Mouse (Mus musculus) cerebellum, adult 2 months (tissue): Measurements from ENCODE around the gene Syt17. TPM values are rescaled to one million over a fixed set of nuclear protein-coding genes. Genes with fewer than 3 reads are reported as not detected.

Experiments
- DNase-seq, 2 experiments: peaks; one replicate each; pipeline ENCODE4 v3.0.0; 2021
- H3K27ac ChIP-seq: fragments of 200-500 bp; 2 replicates; pipeline ENCODE4 v1.5.1; 2012; ENCODE audit warnings: low read length, control low read depth, inconsistent platforms; ENCODE audit not compliant: insufficient read depth
- H3K27me3 ChIP-seq: fragments of 200-500 bp; 2 replicates; pipeline ENCODE4 v1.6.1; 2012; ENCODE audit warnings: inconsistent platforms, mild to moderate bottlenecking, low read length, moderate library complexity; ENCODE audit not compliant: control insufficient read depth, insufficient read depth
- H3K4me1 ChIP-seq: fragments of 200-500 bp; 2 replicates; pipeline ENCODE4 v1.6.1; 2011; ENCODE audit warnings: low read length; ENCODE audit not compliant: control insufficient read depth, insufficient read depth
- H3K4me3 ChIP-seq: fragments of 200-500 bp; replicated peaks from 2 replicates; pipeline ENCODE3; 2011; ENCODE audit warnings: mild to moderate bottlenecking, low read depth, low read length, control low read depth; ENCODE audit not compliant: insufficient read depth
- CTCF ChIP-seq: fragments of 200-500 bp; IDR thresholded peaks from 2 replicates; pipeline ENCODE4 v1.5.1; 2011; ENCODE audit warnings: low read depth, mild to moderate bottlenecking, control low read depth, low read length, moderate library complexity, borderline replicate concordance; ENCODE audit not compliant: insufficient read depth
- POLR2A ChIP-seq: fragments of 200-500 bp; IDR thresholded peaks from 2 replicates; pipeline ENCODE4 v1.6.1; 2011; ENCODE audit warnings: low read length, control low read depth, borderline replicate concordance; ENCODE audit not compliant: insufficient read depth
- WGBS: fragments of 180-500 bp; shearing (Covaris S2); methylation state at CpG from one replicate; pipeline ENCODE4 v1.1.7; 2018; 5-methylcytosine and 5-hydroxymethylcytosine counted together
- polyA plus RNA-seq: library from polyadenylated mRNA; depleted of rRNA; stranded (reverse); fragments of >200 nt; gene quantifications from 2 replicates; pipeline ENCODE4 v1.2.3, GENCODE M21; 2012; rRNA removed

Syt17 gene
- 9.7 and 10.3 TPM in 2 replicates for polyA plus RNA-seq

DNA sequence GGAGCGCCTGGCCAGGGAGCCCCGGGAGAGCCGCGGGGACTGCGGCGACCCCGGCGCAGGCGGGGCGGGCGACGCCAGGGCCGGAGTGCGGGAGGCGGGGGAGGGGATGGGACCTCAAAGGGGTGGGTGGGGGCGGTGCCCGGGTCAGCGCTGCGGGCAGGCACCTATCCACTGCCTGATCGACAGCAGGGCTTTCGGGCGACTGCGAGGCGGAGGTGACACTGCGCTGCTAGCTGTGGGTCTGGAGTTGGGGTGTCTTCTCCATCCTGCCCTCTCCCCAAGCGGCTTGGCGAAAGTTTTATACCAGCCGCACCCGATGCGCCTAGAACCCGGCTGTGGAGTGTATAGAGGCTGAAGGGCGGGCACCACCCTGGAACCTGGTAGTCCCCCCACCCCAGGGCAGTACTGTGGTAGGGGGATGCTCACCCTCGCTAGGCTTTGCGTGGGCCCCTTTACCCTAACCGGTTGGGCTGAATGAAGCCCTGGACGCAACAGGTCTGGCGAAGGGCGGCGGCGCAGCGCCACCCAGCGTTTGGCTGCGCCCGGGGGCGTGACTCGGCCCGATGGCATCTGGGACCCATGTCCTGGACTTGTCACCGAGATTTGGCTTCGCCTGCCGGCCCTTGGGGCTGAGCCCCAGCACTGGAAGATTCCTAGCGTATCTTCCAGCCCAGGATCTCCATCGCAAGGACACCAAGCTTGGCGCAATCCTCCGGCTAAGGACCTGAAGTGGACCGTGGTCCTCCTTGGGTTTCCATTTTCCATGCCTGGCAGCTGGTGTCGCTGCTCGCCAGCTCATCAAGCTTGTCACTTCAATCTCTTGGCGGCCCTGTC is at the start of gene Syt17:
Gene Syt17, minus strand, starts transcription at position 89 of the 834 bp plus-strand sequence.
- H3K4me3 ChIP-seq = peak within 1 kb of the TSS; percentile 47
- DNase-seq = peak; percentile 39 to 58
- H3K27me3 ChIP-seq = peaks cover 7% of the 10 kb centered on the region; the same call in 1 of the 2 replicates
- under 1% methylated on average over 58 of the region's 58 CpGs for WGBS
- H3K4me1 ChIP-seq = 0 out of 2 replicates have a peak, but pooled peaks cover 3% of the 10 kb centered on the region
- no peak within 1 kb of the TSS for H3K27ac ChIP-seq
- peak; percentile 37 for TF ChIP-seq CTCF
- TF ChIP-seq POLR2A = no peak

DNA sequence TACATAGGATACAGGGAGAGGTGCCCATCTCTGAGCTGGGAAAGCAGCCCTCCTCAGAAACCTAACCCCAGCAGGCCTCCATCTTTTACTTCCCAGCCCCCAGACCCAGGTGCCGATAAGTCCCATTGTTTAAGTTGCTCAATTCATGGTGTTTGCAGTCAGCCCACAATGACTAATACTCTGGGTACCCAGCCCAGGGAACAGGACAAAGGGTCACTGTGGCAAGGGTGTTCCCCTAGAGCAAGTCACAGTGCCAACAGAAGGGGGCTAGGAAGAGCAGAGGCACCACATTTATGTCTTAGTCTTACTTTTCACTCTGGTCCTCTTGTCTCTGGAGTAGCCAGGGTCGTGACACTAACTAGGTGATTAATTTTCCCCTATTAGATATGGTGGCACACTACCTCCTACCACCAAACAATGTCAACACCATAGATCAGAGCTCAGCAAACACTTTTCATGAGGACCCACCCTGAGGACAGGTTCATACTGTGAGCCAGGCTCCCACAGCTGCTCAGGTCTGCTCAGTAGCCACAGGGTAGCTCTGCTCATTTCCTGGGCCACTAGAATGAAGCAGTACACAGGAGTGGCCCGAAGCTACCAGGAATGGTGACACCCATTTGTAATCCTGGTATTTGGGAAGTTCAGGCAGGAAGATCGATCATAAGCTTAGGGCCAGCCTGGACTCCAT is 47.0 kb upstream of the Syt17 start:
- H3K4me3 ChIP-seq = no peak overlapping the region
- no peak for TF ChIP-seq POLR2A
- no peak for TF ChIP-seq CTCF
- H3K27me3 ChIP-seq = peaks cover 3% of the 10 kb centered on the region; the same call in 1 of the 2 replicates
- DNase-seq = no peak
- no peak overlapping the region for H3K27ac ChIP-seq
- H3K4me1 ChIP-seq = no peaks in the 10 kb centered on the region
- WGBS = 73% methylated on average over 4 of the region's 4 CpGs

DNA sequence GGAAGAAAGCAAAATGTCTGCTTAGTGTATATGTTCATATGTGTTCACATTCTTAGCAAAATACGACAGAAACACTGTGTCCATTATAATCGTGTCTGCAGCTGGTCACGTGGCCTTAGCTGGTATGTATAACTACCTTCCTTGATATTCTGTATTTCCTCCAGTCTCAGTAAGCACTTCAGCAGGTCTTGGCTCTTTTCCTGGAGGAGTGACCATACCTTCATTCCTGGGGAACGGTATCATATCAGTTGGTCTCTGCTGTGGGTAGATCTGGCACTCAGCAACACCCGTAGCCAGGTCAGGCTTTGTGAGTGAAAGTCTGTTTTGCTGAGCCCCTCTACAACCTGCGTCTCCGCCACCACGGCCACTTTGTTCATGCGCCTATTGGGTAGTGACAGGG is 45.9 kb upstream of the Syt17 start:
- no peak for DNase-seq
- Histone ChIP-seq H3K4me1 (no peaks in the 10 kb centered on the region), H3K4me3 (no peak overlapping the region), H3K27me3 (peaks cover 3% of the 10 kb centered on the region; the same call in 1 of the 2 replicates), H3K27ac (no peak overlapping the region)
- no peak for TF ChIP-seq POLR2A
- no peak for TF ChIP-seq CTCF
- 89% methylated on average over 9 of the region's 9 CpGs for WGBS

DNA sequence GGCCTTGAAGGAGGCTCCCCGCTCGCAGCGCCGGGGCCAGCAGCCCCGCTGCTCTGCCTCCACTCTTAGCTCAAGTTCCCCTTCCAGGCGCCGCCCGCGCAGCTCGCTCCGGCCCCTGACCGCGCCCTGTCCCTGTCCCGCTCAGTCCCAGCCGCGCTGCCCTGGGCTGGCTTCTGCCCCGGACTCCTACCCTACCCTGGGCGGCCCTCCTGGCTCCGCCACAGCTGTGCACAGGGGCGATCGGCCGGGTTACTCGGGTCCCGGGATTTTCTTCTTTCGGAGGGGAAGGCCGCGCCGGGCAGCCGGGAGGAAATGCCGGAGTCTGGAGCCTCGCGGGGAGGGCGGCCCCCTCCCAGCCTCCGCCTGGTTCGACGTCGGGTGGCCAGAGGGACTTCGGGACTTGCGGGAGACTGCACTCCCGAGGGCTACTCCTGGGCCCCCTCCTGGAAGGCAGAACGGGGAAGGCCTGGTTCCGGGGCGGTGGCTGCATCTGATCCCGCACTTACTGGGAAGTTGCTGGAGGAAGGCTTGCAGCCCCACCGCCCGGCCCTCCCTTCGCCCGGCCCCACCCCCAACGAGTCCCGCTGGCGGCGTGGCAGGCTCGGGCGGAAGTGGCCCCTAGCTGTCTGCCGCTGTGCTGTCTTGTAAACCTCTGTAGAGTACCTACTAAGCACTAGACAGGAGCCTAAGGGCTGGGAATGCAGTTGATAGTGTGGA is 43.6 kb upstream of the Syt17 start, which contains the start of gene Itpripl2:
Gene Itpripl2, minus strand, starts transcription at position 545 of the 717 bp plus-strand sequence.
- peak within 1 kb of the TSS; percentile 31; the same call in 1 of the 2 replicates for H3K27ac ChIP-seq
- peaks cover 3% of the 10 kb centered on the region; the same call in 1 of the 2 replicates for H3K27me3 ChIP-seq
- under 1% methylated on average over 55 of the region's 55 CpGs for WGBS
- H3K4me3 ChIP-seq = no peak within 1 kb of the TSS
- peak in 1 of 2 experiments; percentile 10 for DNase-seq
- no peak for TF ChIP-seq CTCF
- H3K4me1 ChIP-seq = no peaks in the 10 kb centered on the region

DNA sequence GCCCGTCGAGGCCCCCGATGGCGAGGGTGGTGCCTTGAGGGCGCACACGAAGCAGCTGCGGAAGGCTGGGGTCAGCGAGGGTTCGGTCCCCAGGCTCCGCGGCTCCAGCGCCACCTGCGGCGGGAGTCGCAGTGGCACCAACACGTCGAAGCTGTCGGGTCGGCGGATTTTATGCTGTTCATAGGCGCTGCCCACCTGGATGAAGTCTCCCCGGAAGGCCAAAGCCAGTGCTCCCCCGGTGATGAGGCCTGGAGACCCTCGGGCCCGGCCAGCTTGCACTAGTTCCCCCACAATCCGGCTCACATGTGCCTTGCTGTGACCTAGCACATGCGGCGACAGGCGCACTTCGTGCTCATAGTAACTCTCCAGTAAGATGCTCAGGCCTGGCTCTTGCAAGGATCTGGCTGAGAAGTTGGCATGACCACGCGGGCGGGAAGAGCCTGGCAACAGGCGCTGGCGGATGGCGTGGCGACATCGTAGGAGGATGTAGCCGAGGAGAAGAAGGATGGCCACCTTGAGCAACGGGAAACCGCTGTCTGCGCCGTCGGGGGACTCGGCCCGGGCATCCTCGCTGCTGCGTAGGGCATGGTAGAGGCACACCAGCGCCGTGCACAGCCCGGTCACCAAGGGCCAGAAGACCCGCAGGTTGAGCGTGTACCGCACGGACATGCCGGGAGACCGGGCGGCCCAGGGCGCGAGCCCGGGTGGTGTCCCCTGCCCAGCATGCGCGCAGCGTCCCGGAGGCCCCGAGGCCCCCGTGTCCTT is 42.8 kb upstream of the Syt17 start:
- Histone ChIP-seq H3K4me1 (no peaks in the 10 kb centered on the region), H3K27ac (no peak overlapping the region), H3K27me3 (peaks cover 3% of the 10 kb centered on the region; the same call in 1 of the 2 replicates), H3K4me3 (no peak overlapping the region)
- 2% methylated on average over 67 of the region's 67 CpGs for WGBS
- no peak for DNase-seq
- no peak for TF ChIP-seq POLR2A
- no peak for TF ChIP-seq CTCF

DNA sequence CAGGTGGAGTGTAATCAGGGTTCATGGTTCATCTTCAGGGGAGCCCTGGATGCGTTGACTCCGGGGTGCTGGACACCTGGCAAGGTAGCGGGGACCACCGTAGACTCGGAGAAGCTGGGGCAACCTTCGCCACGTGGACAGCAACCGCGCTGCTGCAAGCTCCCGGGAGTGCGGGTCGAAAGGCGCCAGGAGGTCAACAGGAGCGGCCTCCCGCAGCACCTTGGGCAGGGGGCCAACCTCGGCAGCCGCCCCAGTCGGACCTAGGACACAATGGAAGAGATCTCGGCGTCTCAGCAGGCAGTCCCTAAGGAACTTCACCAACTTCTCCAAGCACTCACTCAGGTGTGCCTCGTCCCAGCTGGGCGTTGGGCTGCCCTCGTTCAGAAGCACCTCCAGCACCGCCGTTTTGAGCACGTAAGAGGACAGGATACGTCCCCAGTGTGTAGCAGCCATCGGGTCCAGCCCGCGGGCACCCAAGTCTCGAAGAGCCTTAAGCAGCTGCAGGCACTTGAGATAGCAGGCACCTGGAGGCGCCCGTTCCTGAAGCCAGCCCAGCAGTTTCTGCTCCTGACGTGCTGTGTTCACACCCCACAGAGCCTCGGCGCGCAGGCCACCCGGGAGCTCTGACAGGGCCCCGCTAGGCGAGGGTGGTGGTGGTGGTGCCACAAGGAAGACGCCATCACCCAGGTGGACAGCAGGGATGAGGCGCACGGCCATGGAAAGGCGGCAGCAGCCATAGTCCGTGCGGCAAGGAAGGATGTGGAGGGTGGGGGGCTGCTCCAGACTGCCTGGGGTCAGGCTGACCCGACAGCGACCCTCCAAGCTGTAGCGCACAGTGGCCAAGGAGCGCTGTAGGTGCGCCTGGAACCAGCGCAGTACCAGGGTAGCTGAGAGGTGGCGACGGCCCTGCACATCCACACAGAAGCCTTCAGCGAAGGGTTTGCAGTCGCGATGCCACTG is 42.0 kb upstream of the Syt17 start:
- Histone ChIP-seq H3K27ac (no peak overlapping the region), H3K4me1 (no peaks in the 10 kb centered on the region), H3K27me3 (peaks cover 3% of the 10 kb centered on the region; the same call in 1 of the 2 replicates), H3K4me3 (no peak overlapping the region)
- TF ChIP-seq CTCF (no peak), POLR2A (no peak)
- WGBS = 22% methylated on average over 57 of the region's 57 CpGs
- no peak for DNase-seq
